Mouse (Mus musculus) limb, embryonic 14.5 days (tissue): ENCODE results near the gene Odf3b. TPM values are rescaled to one million over a fixed set of nuclear protein-coding genes. Genes with fewer than 3 reads are reported as not detected.

Source experiments
- ATAC-seq: fragments of 200-750 bp; cut with Nextera tagmentation; 2 replicates; pipeline ENCODE4 v1.8.0; 2017; ENCODE audit warnings: low read depth, moderate number of reproducible peaks, moderate TSS enrichment; ENCODE audit not compliant: low FRiP score
- DNase-seq: peaks from one replicate; pipeline ENCODE4 v3.0.0-alpha.2; 2015; ENCODE audit warnings: low spot score
- H3K27ac ChIP-seq: fragments of 300-500 bp; sonication (generic); replicated peaks from 2 replicates; pipeline ENCODE4 v1.5.1; 2014; ENCODE audit warnings: low read depth, mild to moderate bottlenecking, low read length, moderate library complexity, mixed read lengths
- H3K27me3 ChIP-seq: fragments of 300-500 bp; sonication (generic); 2 replicates; pipeline ENCODE4 v1.6.1; 2014; ENCODE audit warnings: low read length, mixed read lengths; ENCODE audit not compliant: control insufficient read depth, insufficient read depth
- H3K36me3 ChIP-seq: fragments of 300-500 bp; sonication (generic); 2 replicates; pipeline ENCODE4 v1.6.1; 2014; ENCODE audit warnings: mild to moderate bottlenecking, low read length, moderate library complexity, mixed read lengths; ENCODE audit not compliant: control insufficient read depth, insufficient read depth
- H3K4me1 ChIP-seq: fragments of 300-500 bp; sonication (generic); 2 replicates; pipeline ENCODE4 v1.6.1; 2014; ENCODE audit warnings: antibody characterized with exemption, low read length, mixed read lengths; ENCODE audit not compliant: control insufficient read depth, insufficient read depth
- H3K4me2 ChIP-seq: fragments of 300-500 bp; sonication (generic); replicated peaks from 2 replicates; pipeline ENCODE4 v1.6.1; 2014; ENCODE audit warnings: low read depth, mild to moderate bottlenecking, low read length, moderate library complexity; ENCODE audit not compliant: severe bottlenecking
- H3K4me3 ChIP-seq: fragments of 300-500 bp; sonication (generic); replicated peaks from 2 replicates; pipeline ENCODE4 v1.5.1; 2014; ENCODE audit warnings: low read length
- H3K9ac ChIP-seq: fragments of 300-500 bp; sonication (generic); 2 replicates; pipeline ENCODE4 v1.6.1; 2014; ENCODE audit warnings: mild to moderate bottlenecking, low read depth, low read length, moderate library complexity; ENCODE audit not compliant: severe bottlenecking
- H3K9me3 ChIP-seq: fragments of 300-500 bp; sonication (generic); 2 replicates; pipeline ENCODE4 v1.6.1; 2016; ENCODE audit warnings: low read length; ENCODE audit not compliant: control insufficient read depth
- POLR2A ChIP-seq: fragments of 200-500 bp; IDR thresholded peaks from 2 replicates; pipeline ENCODE4 v1.8.0; 2012; ENCODE audit warnings: inconsistent platforms, mild to moderate bottlenecking, moderate library complexity, borderline replicate concordance; ENCODE audit not compliant: insufficient read depth, insufficient read length; ENCODE audit errors: extremely low read depth
- WGBS: fragments of 180-500 bp; shearing (Covaris S2); extraction: QIAGEN DNeasy Blood & Tissue Kit; methylation state at CpG from one replicate; pipeline ENCODE4 v1.1.7; 2014; 5-methylcytosine and 5-hydroxymethylcytosine counted together
- polyA plus RNA-seq, 2 experiments: library from polyadenylated mRNA; depleted of rRNA in 1 of 2; stranded (reverse) in 1 of 2; unstranded in 1 of 2; fragments of >200 nt; fragmentation: Nextera tagmentation in 1 of 2; extraction: Ambion mirVana in 1 of 2; gene quantifications; 2 replicates each; pipeline versions ENCODE4 v1.2.1 to v1.2.3; 2012 to 2014

Odf3b gene
- polyA plus RNA-seq, 2 experiments: 0.62 to 0.67 TPM

- Histone ChIP-seq H3K9ac (no peak overlapping the region), H3K4me3 (no peak overlapping the region), H3K27ac (no peak overlapping the region), H3K9me3 (no peaks in the 10 kb centered on the region), H3K27me3 (no peaks in the 10 kb centered on the region), H3K4me2 (no peak overlapping the region), H3K4me1 (no peaks in the 10 kb centered on the region), H3K36me3 (no peaks in the 10 kb centered on the region)
- ATAC-seq (no peak), DNase-seq (no peak)
- 30% methylated on average over 1 of the region's 1 CpGs for WGBS
- TF ChIP-seq POLR2A: no peak
Observed at GRCm38 (mm10) chr15:89399716-89400115, 20.6 kb upstream of the Odf3b start.

GRCm38 (mm10) chr15:89398146-89398545, 19.1 kb upstream of the Odf3b start:
- Histone ChIP-seq H3K4me1 (no peaks in the 10 kb centered on the region), H3K36me3 (no peaks in the 10 kb centered on the region), H3K9ac (no peak overlapping the region), H3K27me3 (no peaks in the 10 kb centered on the region), H3K27ac (no peak overlapping the region), H3K4me3 (no peak overlapping the region), H3K4me2 (no peak overlapping the region), H3K9me3 (no peaks in the 10 kb centered on the region)
- no peak for DNase-seq
- 74% methylated on average over 2 of the region's 2 CpGs for WGBS
- TF ChIP-seq POLR2A: no peak
- ATAC-seq: no peak

DNA sequence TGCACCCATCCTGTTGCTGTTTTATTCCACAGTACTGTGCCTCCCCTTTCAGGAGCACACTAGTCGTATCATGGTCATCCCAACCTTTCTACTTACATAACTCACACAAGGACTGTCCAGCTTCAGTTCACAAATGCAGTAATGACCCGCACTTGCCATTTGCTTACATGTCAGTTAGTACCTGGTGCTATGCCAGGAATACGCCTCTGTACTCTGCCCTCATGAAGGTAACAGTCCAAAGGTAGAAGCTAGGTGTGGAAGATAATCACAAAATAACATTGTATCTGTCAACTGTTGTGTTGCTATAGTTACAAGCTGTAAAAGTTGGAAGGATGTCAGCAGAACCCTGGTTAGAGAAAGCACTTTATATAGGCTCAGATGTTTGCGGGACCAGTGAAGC, 17.8 kb upstream of the Odf3b start:
- ATAC-seq: no peak
- Histone ChIP-seq H3K36me3 (no peaks in the 10 kb centered on the region), H3K27ac (no peak overlapping the region), H3K4me2 (no peak overlapping the region), H3K4me3 (no peak overlapping the region), H3K27me3 (no peaks in the 10 kb centered on the region), H3K9ac (no peak overlapping the region), H3K9me3 (no peaks in the 10 kb centered on the region), H3K4me1 (no peaks in the 10 kb centered on the region; the same call in 1 of the 2 replicates)
- no peak for TF ChIP-seq POLR2A
- DNase-seq: no peak
- 84% methylated on average over 4 of the region's 4 CpGs for WGBS

GRCm38 (mm10) chr15:89390081-89390480, 11.0 kb upstream of the Odf3b start:
- H3K4me2 ChIP-seq: no peak overlapping the region
- H3K9ac ChIP-seq: no peak overlapping the region
- H3K36me3 ChIP-seq: no peaks in the 10 kb centered on the region
- H3K9me3 ChIP-seq: no peaks in the 10 kb centered on the region
- no peak overlapping the region for H3K27ac ChIP-seq
- WGBS: 91% methylated on average over 10 of the region's 10 CpGs
- no peak overlapping the region for H3K4me3 ChIP-seq
- no peak for DNase-seq
- H3K27me3 ChIP-seq: no peaks in the 10 kb centered on the region
- ATAC-seq: no peak
- H3K4me1 ChIP-seq: no peaks in the 10 kb centered on the region; the same call in 1 of the 2 replicates
- no peak for TF ChIP-seq POLR2A

DNA sequence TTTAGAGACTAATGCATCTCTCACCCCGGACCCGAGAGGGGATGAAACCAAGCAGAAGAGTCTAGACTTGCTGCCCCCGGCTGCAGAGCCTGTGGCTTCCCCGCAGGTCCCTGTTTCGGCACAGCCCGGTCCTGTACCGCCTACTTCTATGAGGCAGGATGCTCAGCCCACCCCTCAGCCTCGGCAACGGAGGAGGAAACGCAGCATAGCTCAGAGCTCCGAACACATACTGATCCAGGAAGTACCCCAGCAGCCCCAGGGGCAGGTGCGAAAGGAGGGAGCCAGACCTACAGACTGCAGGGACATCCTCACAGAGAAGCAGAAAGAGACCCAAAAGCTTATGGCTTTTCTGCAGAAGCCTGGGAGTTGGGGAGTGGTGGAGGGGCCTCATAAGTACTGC, 8.0 kb upstream of the Odf3b start:
- 41% methylated on average over 12 of the region's 12 CpGs for WGBS

GRCm38 (mm10) chr15:89384617-89385016, 5.5 kb upstream of the Odf3b start, which contains the start of gene Klhdc7b:
Gene Klhdc7b (plus strand): TSS chr15:89384917.
- peaks cover 12% of the 10 kb centered on the region for H3K27me3 ChIP-seq
- WGBS: 89% methylated on average over 7 of the region's 7 CpGs
- TF ChIP-seq POLR2A: no peak

More for the DNA sequence above, 8.0 kb upstream of the Odf3b start:
- DNase-seq: no peak
- no peaks in the 10 kb centered on the region for H3K27me3 ChIP-seq
- no peak overlapping the region for H3K4me3 ChIP-seq
- H3K4me1 ChIP-seq: no peaks in the 10 kb centered on the region
- H3K36me3 ChIP-seq: no peaks in the 10 kb centered on the region
- no peak for ATAC-seq
- no peak for TF ChIP-seq POLR2A
- H3K4me2 ChIP-seq: no peak overlapping the region
- no peak overlapping the region for H3K9ac ChIP-seq
- H3K27ac ChIP-seq: no peak overlapping the region
- H3K9me3 ChIP-seq: no peaks in the 10 kb centered on the region

More at GRCm38 (mm10) chr15:89384617-89385016, 5.5 kb upstream of the Odf3b start, which contains the start of gene Klhdc7b:
- H3K27ac ChIP-seq: no peak within 1 kb of the TSS
- H3K9ac ChIP-seq: no peak within 1 kb of the TSS
- no peaks in the 10 kb centered on the region for H3K9me3 ChIP-seq
- no peak for DNase-seq
- H3K4me1 ChIP-seq: no peaks in the 10 kb centered on the region
- ATAC-seq: no peak
- no peak within 1 kb of the TSS for H3K4me2 ChIP-seq
- no peaks in the 10 kb centered on the region for H3K36me3 ChIP-seq
- no peak within 1 kb of the TSS for H3K4me3 ChIP-seq
